Mouse (Mus musculus) lung, postnatal 25 days (tissue): Measurements from ENCODE around the gene Olfr456.
"Not testable (repeated sequence)": the region's sequence is repeated elsewhere in the genome, so short reads cannot be mapped to it uniquely, and the experiment has no call there.

Experiments used
- DNase-seq: peaks from one replicate; pipeline ENCODE4 v3.0.0; 2022; ENCODE audit warnings: low spot score

The Olfr456 gene

GRCm38 (mm10) chr6:42487114-42487513, at the start of gene Olfr456:
TSS of gene Olfr456 (minus strand) at chr6:42487214.
- DNase-seq, result no peak

GRCm38 (mm10) chr6:42513461-42513860, 26.4 kb upstream of the Olfr456 start:
- DNase-seq, result no peak

- DNase-seq, result no peak
These were observed 22.3 kb upstream of the Olfr456 start for GRCm38 (mm10) chr6:42509311-42509710.

- DNase-seq, result no peak
These were observed 16.5 kb upstream of the Olfr456 start for GRCm38 (mm10) chr6:42503478-42503877.

- DNase-seq, result no peak
These were observed 2.7 kb upstream of the Olfr456 start for GRCm38 (mm10) chr6:42489731-42490130.

- DNase-seq, result peak; percentile 38
These were observed 2.4 kb downstream of the Olfr456 start for GRCm38 (mm10) chr6:42484633-42485032.

GRCm38 (mm10) chr6:42476235-42476634, 10.8 kb downstream of the Olfr456 start, which contains the start of gene Olfr457:
TSS of gene Olfr457 (minus strand) at chr6:42476335.
- no peak for DNase-seq

GRCm38 (mm10) chr6:42471298-42471697, 15.7 kb downstream of the Olfr456 start:
- not testable (repeated sequence) for DNase-seq

GRCm38 (mm10) chr6:42470542-42470941, 16.5 kb downstream of the Olfr456 start:
- no peak for DNase-seq

GRCm38 (mm10) chr6:42465096-42465495, 21.9 kb downstream of the Olfr456 start, which contains the start of gene Olfr458:
TSS of gene Olfr458 (minus strand) at chr6:42465196.
- DNase-seq, result no peak

- no peak for DNase-seq
These were observed 39.6 kb downstream of the Olfr456 start for GRCm38 (mm10) chr6:42447381-42447780.

- no peak for DNase-seq
These were observed 42.5 kb downstream of the Olfr456 start for GRCm38 (mm10) chr6:42444491-42444890.

- DNase-seq, result no peak
These were observed 45.6 kb downstream of the Olfr456 start for GRCm38 (mm10) chr6:42441395-42441794.
